Mouse (Mus musculus) granulocyte monocyte progenitor cell, adult 5-6 weeks (primary cell): ENCODE measurements around the gene Gm28845. TPM values are rescaled to one million over a fixed set of nuclear protein-coding genes. Genes with fewer than 3 reads are reported as not detected.
A peak's percentile ranks its signal among the peaks of the same experiment; 100 is the strongest.
"Not testable (repeated sequence)": the region's sequence is repeated elsewhere in the genome, so short reads cannot be mapped to it uniquely, and the experiment has no call there.

Experiments used
- ATAC-seq: replicated peaks from 2 replicates; pipeline ENCODE4 v1.8.0; 2016; ENCODE audit warnings: mild to moderate bottlenecking, moderate TSS enrichment, inconsistent platforms; ENCODE audit not compliant: poor library complexity, severe bottlenecking
- total RNA-seq, 2 experiments: library from RNA; stranded (forward) in 1 of 2; stranded (reverse) in 1 of 2; fragments of 200-712, 200-1000 nt in 1 of 2; fragments of >200 nt in 1 of 2; fragmentation: Nextera tagmentation in 1 of 2; gene quantifications; 2 replicates each; pipeline ENCODE4 v1.2.3; 2014 to 2017

The Gm28845 gene
- total RNA-seq, 2 experiments from 2014 or later: not detected

GRCm38 (mm10) chr1:65109756-65110435 lies 9.5 kb downstream of the Gm28845 start:
- no peak for ATAC-seq

- ATAC-seq: no peak
These were observed 10.2 kb downstream of the Gm28845 start for GRCm38 (mm10) chr1:65109196-65109595.

- peak; percentile 71 for ATAC-seq
These were observed 11.6 kb downstream of the Gm28845 start for GRCm38 (mm10) chr1:65107654-65108279.

- no peak for ATAC-seq
These were observed 16.1 kb downstream of the Gm28845 start, which contains the start of gene Cryga for GRCm38 (mm10) chr1:65103273-65103672. Gene Cryga, minus strand, starts transcription at chr1:65103373.

GRCm38 (mm10) chr1:65096953-65097352 lies 22.4 kb downstream of the Gm28845 start:
- ATAC-seq: peak; percentile 48; the same call in 1 of the 2 replicates

- ATAC-seq: 0 out of 2 replicates have a peak, but pooled peaks have one; percentile 19
These were observed 27.8 kb downstream of the Gm28845 start for GRCm38 (mm10) chr1:65091566-65091965.

- peak; percentile 88 for ATAC-seq
These were observed 29.0 kb downstream of the Gm28845 start for GRCm38 (mm10) chr1:65090370-65090769.

- ATAC-seq: peak; percentile 75
These were observed 30.6 kb downstream of the Gm28845 start for GRCm38 (mm10) chr1:65088567-65089356.

GRCm38 (mm10) chr1:65082188-65082587 lies 37.2 kb downstream of the Gm28845 start, which contains the start of gene Crygb:
Gene Crygb, minus strand, starts transcription at chr1:65082288.
- ATAC-seq: no peak

GRCm38 (mm10) chr1:65075607-65076006 lies 43.8 kb downstream of the Gm28845 start:
- ATAC-seq: no peak

GRCm38 (mm10) chr1:65073589-65073988 lies 45.8 kb downstream of the Gm28845 start, which contains the start of gene Crygc:
Gene Crygc, minus strand, starts transcription at chr1:65073689.
- ATAC-seq: no peak

GRCm38 (mm10) chr1:65067842-65068241 lies 51.5 kb downstream of the Gm28845 start:
- ATAC-seq: no peak

GRCm38 (mm10) chr1:65064201-65064600 lies 55.2 kb downstream of the Gm28845 start:
- no peak for ATAC-seq

- ATAC-seq: no peak
These were observed 56.0 kb downstream of the Gm28845 start, which contains the start of gene Crygd for GRCm38 (mm10) chr1:65063352-65063751. Gene Crygd, minus strand, starts transcription at chr1:65063452.

- ATAC-seq: no peak
These were observed 67.2 kb downstream of the Gm28845 start for GRCm38 (mm10) chr1:65052140-65052539.

- no peak for ATAC-seq
These were observed 67.7 kb downstream of the Gm28845 start for GRCm38 (mm10) chr1:65051696-65052095.

- not testable (repeated sequence) for ATAC-seq
These were observed 68.4 kb downstream of the Gm28845 start, which contains the start of gene Cryge for GRCm38 (mm10) chr1:65050952-65051351. Gene Cryge, minus strand, starts transcription at chr1:65051149.
